Mouse (Mus musculus) left cerebral cortex, adult 9 months (tissue): Measurements from ENCODE around the gene Gnpat.
"Not testable (repeated sequence)": the region's sequence is repeated elsewhere in the genome, so short reads cannot be mapped to it uniquely, and the experiment has no call there.

ENCODE experiments used
- DNase-seq, 2 experiments: peaks; one replicate each; pipeline ENCODE4 v3.0.0; 2022; ENCODE audit warnings: low spot score in 2 of 2

Gnpat gene

GRCm38 (mm10) chr8:124842929-124843328, 19.9 kb upstream of the Gnpat start:
- not testable (repeated sequence) for DNase-seq

GRCm38 (mm10) chr8:124845131-124845530, 17.7 kb upstream of the Gnpat start:
- DNase-seq = no peak

DNA sequence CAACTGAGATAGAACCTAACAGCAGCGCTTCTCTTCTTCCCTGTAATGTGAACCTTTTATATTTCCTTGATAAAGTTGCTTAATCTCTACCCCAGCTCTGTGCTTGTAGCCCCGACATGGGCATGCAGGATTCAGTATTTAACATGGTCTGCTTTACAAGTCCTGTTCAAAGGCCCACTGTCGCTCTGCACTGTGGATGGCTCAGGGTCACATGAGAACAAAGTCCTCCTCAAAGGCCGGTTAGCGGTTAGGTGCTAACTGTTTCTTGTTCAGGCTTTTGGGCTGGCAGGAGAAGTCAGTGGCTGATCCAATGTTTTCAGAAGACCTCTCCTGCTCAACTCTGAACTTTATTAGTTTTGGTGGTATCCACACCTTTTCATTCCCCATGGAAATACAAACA, 17.3 kb upstream of the Gnpat start:
- DNase-seq = no peak

DNA sequence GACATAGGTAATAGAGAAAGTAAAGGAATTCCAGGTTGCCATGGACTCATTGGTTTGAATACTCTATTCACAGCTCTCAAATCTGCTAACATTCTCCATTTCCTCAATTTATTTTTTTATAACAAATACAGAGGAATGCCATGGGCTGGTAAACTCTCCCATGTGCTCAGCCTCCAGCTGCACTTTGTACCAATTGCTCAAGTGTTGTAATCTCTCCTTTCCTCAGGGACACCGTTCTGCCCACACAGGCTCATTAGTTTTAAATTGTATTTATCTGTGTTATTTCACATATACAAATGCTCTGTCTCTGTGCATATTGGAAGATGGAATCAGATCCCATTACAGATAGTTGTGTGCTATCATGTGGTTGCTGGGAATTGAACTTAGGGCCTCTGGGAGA, 9.3 kb upstream of the Gnpat start:
- DNase-seq = no peak

- DNase-seq = no peak
Observed at GRCm38 (mm10) chr8:124859466-124859865, 3.4 kb upstream of the Gnpat start.

DNA sequence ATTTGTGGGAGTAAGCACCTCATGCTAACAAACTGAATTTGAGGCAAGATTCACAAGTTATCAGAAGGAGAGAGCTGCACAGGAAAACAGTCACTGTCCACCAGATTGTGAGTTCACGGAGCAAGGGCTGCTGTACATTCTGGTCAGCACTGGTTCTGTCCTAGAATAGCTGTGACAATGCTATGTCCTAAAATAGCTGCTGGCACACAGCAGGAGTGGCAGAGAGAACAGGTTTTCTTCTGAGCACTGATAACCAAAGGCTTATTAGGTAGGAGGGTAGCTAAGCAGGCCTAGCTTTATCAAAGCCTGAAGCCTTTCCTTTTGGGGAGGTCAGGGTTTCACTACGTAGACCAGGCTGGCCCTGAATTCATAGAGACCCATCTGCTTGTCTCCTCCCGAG, 2.6 kb upstream of the Gnpat start:
- DNase-seq = no peak

DNA sequence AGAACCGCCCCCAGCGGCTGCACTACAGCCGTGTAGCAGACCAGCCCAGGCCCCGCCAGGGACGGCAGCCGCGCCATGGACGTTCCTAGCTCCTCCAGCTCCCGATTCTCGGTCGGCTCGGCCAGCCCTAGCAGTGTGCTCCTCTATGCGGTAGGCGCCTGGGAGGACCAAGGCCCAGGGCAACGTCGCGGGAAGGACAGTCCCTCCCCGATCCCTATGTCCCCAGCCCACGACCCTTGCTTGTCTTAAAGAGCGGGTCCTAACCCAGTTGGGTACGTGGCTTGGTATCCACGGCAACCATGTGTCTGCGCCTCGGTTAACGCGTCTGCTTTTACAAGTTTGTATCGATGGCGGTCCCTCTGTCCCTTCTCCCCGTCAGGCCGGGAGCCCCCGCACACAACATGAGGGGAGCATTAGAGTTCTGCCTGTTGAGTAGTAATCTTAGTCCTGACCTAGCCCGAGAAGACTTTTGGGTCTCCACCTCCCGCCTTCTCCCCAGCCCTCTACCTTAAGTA, 387 bp downstream of the Gnpat start:
- DNase-seq = no peak

DNA sequence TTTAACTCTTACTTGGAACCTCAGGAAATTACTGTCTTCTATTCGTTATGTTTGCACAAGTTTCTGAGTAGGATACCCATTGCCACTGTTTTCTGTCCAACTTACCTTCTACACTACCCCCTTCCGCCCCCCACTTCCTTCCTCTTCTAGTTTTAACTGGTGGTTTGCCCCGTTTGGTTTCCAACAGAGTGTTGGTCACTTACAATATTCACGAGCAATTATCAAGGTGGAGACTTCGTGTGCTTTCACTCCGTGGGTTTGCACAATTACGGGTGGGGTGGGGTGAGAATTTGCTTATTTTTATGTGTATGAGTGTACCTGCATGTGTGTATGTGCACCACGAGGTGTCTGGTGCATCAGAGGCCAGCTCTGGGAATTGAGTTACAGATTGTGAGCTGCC, 896 bp downstream of the Gnpat start:
- no peak for DNase-seq

GRCm38 (mm10) chr8:124866669-124867068, 3.8 kb downstream of the Gnpat start:
- no peak for DNase-seq

DNA sequence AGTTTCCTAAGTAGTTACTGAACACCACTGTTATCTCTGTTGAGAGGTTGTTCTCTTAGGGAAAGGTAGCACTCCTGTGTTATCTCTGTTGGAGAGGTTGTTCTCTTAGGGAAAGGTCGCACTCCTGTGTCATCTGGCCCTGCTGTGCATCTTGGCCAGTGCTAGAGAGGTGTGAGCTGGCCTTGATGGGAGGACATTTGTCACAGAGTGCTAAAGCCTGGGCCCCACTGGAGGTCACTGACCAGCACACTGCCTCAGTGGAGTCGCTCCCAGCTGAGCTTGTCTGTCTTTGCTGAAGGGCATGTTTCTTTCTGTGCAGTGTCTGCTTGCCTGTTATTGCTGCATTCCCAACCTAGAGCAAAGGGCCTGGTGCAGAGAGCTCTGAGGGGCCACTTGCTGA, 4.3 kb downstream of the Gnpat start:
- no peak for DNase-seq

DNA sequence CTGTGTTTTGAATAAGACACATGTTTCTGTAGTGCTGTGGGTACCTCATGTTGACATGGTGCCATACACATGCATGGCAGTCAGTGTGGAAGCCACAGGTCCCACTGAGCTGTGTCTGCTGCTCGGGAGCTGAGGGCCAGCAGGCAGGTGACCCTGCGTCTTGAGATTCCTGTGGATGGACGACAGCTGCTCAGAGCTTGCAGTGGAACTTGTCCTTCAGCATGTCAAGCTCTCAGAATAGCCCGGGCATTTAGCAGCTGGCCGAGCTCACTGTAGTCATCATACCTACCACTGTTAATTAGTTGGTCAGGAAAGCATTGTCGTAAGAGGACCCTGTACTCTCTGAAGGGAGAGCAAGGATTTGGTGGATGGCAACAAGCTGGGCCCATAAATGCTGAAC, 6.9 kb downstream of the Gnpat start:
- no peak for DNase-seq

DNA sequence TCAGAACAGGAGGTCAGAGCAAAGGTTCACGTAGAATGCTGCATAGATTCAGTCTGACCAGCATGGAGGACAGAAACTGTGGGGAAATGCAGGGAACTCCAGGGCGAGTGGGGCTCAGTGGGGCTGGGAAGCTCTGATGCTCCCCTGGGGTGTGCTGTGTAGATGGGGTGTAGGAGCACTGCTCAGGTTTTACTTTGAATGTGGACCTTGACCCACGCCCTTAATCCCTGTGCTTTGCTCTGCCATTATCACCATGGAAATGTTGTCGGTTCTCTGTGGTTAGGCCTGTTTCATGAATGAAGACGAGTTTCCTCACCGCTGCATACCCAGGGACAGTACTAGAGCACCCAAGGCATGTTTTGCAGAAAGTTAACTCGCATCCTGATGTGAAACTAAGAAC, 8.6 kb downstream of the Gnpat start:
- no peak for DNase-seq

DNA sequence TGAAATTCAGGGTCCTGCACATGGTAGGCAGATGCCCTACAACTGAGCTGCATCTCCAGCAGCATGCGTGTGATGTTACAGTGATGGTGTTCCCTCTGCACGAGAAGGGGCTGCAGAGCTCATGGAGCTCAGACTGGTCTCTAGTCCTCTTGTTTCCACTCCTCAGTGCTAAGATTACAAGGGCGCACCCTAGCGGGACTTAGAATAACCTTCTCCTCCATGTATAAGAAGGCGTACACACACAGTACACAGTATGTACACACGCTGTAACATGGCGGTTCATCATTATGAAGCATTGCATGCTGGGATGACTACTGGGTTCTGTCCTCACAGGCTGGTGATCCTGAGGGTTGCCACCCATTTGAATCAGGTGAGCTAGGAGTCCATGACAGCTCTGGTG, 9.2 kb downstream of the Gnpat start:
- DNase-seq = no peak

- DNase-seq = no peak
Observed at GRCm38 (mm10) chr8:124872690-124873089, 9.9 kb downstream of the Gnpat start.

GRCm38 (mm10) chr8:124878141-124878540, 15.3 kb downstream of the Gnpat start:
- no peak for DNase-seq

DNA sequence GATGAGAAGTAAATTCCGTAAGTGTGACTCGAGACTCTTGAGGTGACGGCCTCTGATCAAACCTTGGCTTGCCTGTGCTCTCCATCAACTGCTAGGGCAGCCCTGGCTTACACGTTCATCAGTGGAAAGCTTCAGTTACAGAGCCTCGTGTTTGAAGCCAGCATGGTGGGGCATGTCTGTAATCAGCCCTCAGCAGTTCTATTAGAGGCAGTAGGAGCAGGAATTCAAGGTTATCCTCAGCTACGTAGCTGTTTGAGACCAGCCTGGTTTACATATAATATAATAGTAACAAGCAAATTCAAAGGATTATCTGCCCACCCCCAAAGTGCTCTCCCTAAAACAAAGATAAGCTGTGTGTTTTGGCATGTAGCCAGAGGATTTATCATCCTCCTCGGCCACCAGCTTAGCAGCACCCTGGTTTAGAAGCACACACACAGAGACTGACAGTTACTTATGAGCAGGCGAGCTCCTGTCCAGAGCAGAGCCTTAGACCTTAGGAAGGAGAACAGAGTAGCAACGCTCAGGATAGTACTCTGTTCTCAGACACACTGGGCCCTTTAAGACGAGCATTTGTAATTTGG, 16.2 kb downstream of the Gnpat start:
- no peak for DNase-seq

- DNase-seq = no peak
Observed at GRCm38 (mm10) chr8:124888385-124888784, 25.6 kb downstream of the Gnpat start.

DNA sequence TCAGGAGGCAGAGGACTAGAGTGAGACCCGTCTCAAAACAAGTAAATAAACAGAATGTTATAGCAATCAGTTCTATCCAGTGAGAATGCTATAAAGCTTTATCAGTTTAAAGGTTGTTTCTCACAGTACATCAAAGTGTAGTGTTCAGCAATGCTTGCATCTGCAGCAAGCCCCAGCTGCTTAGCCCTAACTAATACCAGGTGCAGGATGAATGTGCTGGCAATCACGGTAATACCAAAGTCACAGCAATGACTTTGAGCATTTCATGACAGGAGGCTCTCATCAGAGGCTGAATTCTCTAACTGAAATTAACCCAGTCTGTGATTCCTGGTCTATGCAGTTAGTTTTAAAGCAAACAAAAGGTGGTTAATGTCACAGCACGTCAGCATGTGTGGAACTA, 29.8 kb downstream of the Gnpat start:
- DNase-seq = no peak

GRCm38 (mm10) chr8:124896010-124896631, 33.3 kb downstream of the Gnpat start:
- no peak for DNase-seq

DNA sequence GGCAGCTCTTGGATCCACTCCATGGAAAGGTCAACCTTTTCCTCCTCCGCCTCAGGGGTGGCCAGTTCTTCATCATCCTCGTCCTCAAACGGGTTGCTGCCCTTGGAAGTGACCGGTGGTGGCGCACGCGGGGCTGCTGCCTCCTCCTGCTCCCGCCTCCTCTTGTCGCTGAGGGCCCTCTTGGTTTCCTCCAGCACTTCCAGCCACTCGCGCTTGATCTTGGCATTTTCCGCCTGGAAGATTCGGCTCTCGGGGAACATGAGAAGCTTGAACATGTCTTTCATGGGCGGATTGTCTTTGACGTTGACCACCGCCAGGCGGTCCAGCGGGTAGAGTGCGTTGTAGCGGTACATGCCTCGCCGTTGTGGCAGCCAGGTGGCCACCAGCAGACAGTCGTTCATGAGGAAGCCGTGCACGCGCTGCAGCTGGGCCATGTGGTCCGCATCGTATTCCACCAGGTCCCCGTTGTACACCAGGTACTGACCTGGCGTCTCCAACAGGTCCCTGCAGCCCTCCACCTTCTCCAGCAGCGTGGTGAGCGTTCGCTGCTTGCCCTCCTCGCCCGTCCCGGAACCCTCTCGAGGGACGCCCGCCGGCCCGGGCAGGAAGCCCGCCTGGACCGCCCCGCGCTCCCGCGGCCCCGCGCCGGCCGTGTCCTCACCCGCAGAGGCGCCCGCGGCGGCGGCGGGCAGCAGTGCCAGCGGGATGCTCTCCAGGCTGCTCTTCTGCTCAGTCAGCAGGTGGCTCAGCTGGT, 34.0 kb downstream of the Gnpat start:
- peak in 1 of 2 experiments; percentile 67 for DNase-seq

- DNase-seq = peak; percentile 85 to 97
Observed at GRCm38 (mm10) chr8:124897386-124898250, 34.8 kb downstream of the Gnpat start, which contains the start of the genes Exoc8 and Sprtn. Gene Exoc8 (minus strand): TSS chr8:124897705. Gene Sprtn (plus strand): TSS chr8:124897886.
